Mouse (Mus musculus) lung, postnatal 0 days (tissue): ENCODE data around the gene Mtif3.

Experiments
- CTCF ChIP-seq: IDR thresholded peaks from 2 replicates; pipeline ENCODE4 v1.5.1; 2016; ENCODE audit warnings: antibody characterized with exemption, mild to moderate bottlenecking
- EP300 ChIP-seq: IDR thresholded peaks from 2 replicates; pipeline ENCODE4 v1.6.1; 2016; ENCODE audit warnings: antibody characterized with exemption, mild to moderate bottlenecking, control low read depth

- no peak for TF ChIP-seq CTCF
- no peak for TF ChIP-seq EP300
Measured at GRCm38 (mm10) chr5:146937541-146938503, 25.8 kb downstream of the Mtif3 start.
